Mouse (Mus musculus) myocyte (in vitro differentiated cells): ENCODE results near the gene U90926.

Experiments
- MAX ChIP-seq: IDR thresholded peaks from one replicate; pipeline ENCODE4 v1.6.1; 2011; ENCODE audit warnings: low read depth, mild to moderate bottlenecking, control low read depth
- POLR2A ChIP-seq: IDR thresholded peaks from one replicate; pipeline ENCODE4 v1.6.1; 2011; ENCODE audit warnings: low read depth, mild to moderate bottlenecking, control low read depth, moderate library complexity; ENCODE audit not compliant: insufficient read length

DNA sequence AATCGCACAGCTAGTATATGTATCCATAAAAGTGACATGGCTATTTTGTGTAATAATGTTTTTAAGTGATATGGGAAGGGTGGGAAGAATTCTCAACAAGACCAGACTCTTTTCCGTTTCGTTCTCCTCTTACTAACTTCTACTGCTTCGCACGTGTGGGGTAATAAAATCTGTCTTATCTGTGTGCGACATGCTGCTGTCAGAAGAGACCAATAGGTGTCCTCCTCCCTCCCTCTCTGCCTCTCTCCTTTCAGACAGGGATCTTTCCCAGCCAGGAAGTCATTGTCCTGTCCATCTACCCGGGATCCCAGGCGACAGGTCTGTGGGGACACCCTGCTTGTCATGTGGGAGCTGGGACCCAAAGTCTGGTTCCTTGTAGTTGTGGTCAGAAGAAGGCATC lies 5.0 kb downstream of the U90926 start:
- no peak for TF ChIP-seq MAX
- TF ChIP-seq POLR2A = no peak
